Comparison of ENCODE assay signal across 10 mouse cellular contexts in genomic region chr13:55591961-55592490, GRCm38 (mm10). TPM values are rescaled to one million over a fixed set of nuclear protein-coding genes. Genes with fewer than 3 reads are reported as not detected.
DNase-seq lines count a peak whose midpoint lies in the region; ATAC-seq lines count a peak whose summit lies in the region.
"Had no signal": no experiment of that assay in that cellular context is flagged by ENCODE, and none has a peak within 500 bp of the region (broad histone marks: within the 10 kb centered on the region; RNA-seq: fewer than 3 reads in every experiment).

No protein-coding gene starts in this region.

- ATAC-seq in heart, embryonic 13.5 days (ENCODE audit: extremely low read depth, insufficient number of reproducible peaks, low FRiP score, low TSS enrichment), result no peak
- ATAC-seq in midbrain, embryonic 12.5 days (ENCODE audit: low FRiP score, low read depth), result peak; percentile 17; the same call in 1 of the 2 replicates

- H3K9me3 ChIP-seq in heart, embryonic 13.5 days, result no peaks in the 10 kb centered on the region
- H3K9me3 ChIP-seq in midbrain, embryonic 12.5 days, result no peaks in the 10 kb centered on the region

- WGBS in heart, embryonic 13.5 days, result 63% methylated on average over 4 of the region's 4 CpGs
- WGBS in midbrain, embryonic 12.5 days, result 81% methylated on average over 4 of the region's 4 CpGs

- peaks cover 30% of the 10 kb centered on the region for H3K36me3 ChIP-seq in heart, embryonic 13.5 days
- peaks cover 27% of the 10 kb centered on the region for H3K36me3 ChIP-seq in midbrain, embryonic 12.5 days

- DNase-seq in heart, postnatal 25 days (ENCODE audit: low spot score), result no peak
- peak; percentile 86 for DNase-seq in ZHBTc4 (ENCODE audit: low read depth, low spot score)
- DNase-seq in kidney, adult 9 months, result peak; percentile 36
- no peak for DNase-seq in urinary bladder, adult 18-20 months (ENCODE audit: low spot score in 2 of 2)
- no peak for DNase-seq in spleen, postnatal 4 days (ENCODE audit: low spot score in 2 of 2)
- no peak for DNase-seq in adrenal gland, postnatal 14 days
- DNase-seq: gastrocnemius, postnatal 25 days had no signal

- peaks cover 10% of the 10 kb centered on the region; the same call in 1 of the 2 replicates for H3K27me3 ChIP-seq in heart, embryonic 13.5 days (replicated peaks)
- H3K27me3 ChIP-seq in midbrain, embryonic 12.5 days, result peaks cover 10% of the 10 kb centered on the region; the same call in 1 of the 2 replicates

- H3K9ac ChIP-seq in heart, embryonic 13.5 days, result no peak overlapping the region
- H3K9ac ChIP-seq in midbrain, embryonic 12.5 days (replicated peaks), result no peak overlapping the region

- intact Hi-C loops in heart, postnatal 25 days (cut with DNase I), result loop anchor here (2.0 kb wide), 1 partner anchor 19 kb away; the partner anchor contains the start of gene Tmed9

- H3K4me3 ChIP-seq in heart, embryonic 13.5 days, result 0 out of 2 replicates have a peak overlapping the region, but pooled peaks have one; percentile 87
- no peak overlapping the region for H3K4me3 ChIP-seq in midbrain, embryonic 12.5 days

- peaks cover 12% of the 10 kb centered on the region for H3K4me1 ChIP-seq in heart, embryonic 13.5 days
- H3K4me1 ChIP-seq in midbrain, embryonic 12.5 days, result peaks cover 12% of the 10 kb centered on the region

- H3K27ac ChIP-seq in heart, embryonic 13.5 days (replicated peaks), result no peak overlapping the region
- no peak overlapping the region for H3K27ac ChIP-seq in midbrain, embryonic 12.5 days (replicated peaks)
- H3K27ac ChIP-seq: kidney, postnatal 0 days had no signal

- H3K4me2 ChIP-seq in heart, embryonic 13.5 days, result no peak overlapping the region; the same call in 1 of the 2 replicates
- H3K4me2 ChIP-seq in midbrain, embryonic 12.5 days (replicated peaks), result no peak overlapping the region

RNA-seq across cellular contexts. Expression of gene B4galt7, which starts 7.7 kb away (rescaled TPM):
- polyA plus RNA-seq in heart, embryonic 13.5 days (2015; fragmentation: Nextera tagmentation; extraction: Ambion mirVana), result 20.6 and 21.2 TPM in 2 replicates
- total RNA-seq in heart, postnatal 25 days (2021), result 10 to 100 TPM in 1 of 2 experiments, 1 to 10 TPM in 1; 9.6 to 10.4 TPM
- 40.4 and 41.9 TPM in 2 replicates for polyA plus RNA-seq in midbrain, embryonic 12.5 days (2016; fragmentation: Nextera tagmentation; extraction: Ambion mirVana)
- total RNA-seq in adrenal gland, postnatal 14 days (2021), result 11.6 and 15.4 TPM in 2 replicates

RNA-seq across cellular contexts. Expression of gene Tmed9, which starts 18.5 kb away (rescaled TPM):
- 102 and 121 TPM in 2 replicates for polyA plus RNA-seq in heart, embryonic 13.5 days (2015; fragmentation: Nextera tagmentation; extraction: Ambion mirVana)
- 10 to 100 TPM; 86.3 to 94.2 TPM for total RNA-seq in heart, postnatal 25 days (2021)
- polyA plus RNA-seq in midbrain, embryonic 12.5 days (2016; fragmentation: Nextera tagmentation; extraction: Ambion mirVana), result 105 and 108 TPM in 2 replicates
- total RNA-seq in adrenal gland, postnatal 14 days (2021), result 145 and 156 TPM in 2 replicates

RNA-seq across cellular contexts. Expression of gene Fam193b, which starts 21.1 kb away (rescaled TPM):
- polyA plus RNA-seq in heart, embryonic 13.5 days (2015; fragmentation: Nextera tagmentation; extraction: Ambion mirVana), result 19.9 and 23.7 TPM in 2 replicates
- total RNA-seq in heart, postnatal 25 days (2021), result 10 to 100 TPM; 18.3 to 19.0 TPM
- polyA plus RNA-seq in midbrain, embryonic 12.5 days (2016; fragmentation: Nextera tagmentation; extraction: Ambion mirVana), result 67.2 and 67.7 TPM in 2 replicates
- 42.5 and 50.2 TPM in 2 replicates for total RNA-seq in adrenal gland, postnatal 14 days (2021)

RNA-seq across cellular contexts. Expression of gene Caml, which starts 30.8 kb away (rescaled TPM):
- polyA plus RNA-seq in heart, embryonic 13.5 days (2015; fragmentation: Nextera tagmentation; extraction: Ambion mirVana), result 30.9 and 36.8 TPM in 2 replicates
- 10 to 100 TPM; 11.5 to 12.1 TPM for total RNA-seq in heart, postnatal 25 days (2021)
- 68.0 and 73.9 TPM in 2 replicates for polyA plus RNA-seq in midbrain, embryonic 12.5 days (2016; fragmentation: Nextera tagmentation; extraction: Ambion mirVana)
- total RNA-seq in adrenal gland, postnatal 14 days (2021), result 25.4 and 27.9 TPM in 2 replicates

RNA-seq across cellular contexts. Expression of gene Ddx46, which starts 42.8 kb away (rescaled TPM):
- polyA plus RNA-seq in heart, embryonic 13.5 days (2015; fragmentation: Nextera tagmentation; extraction: Ambion mirVana), result 18.7 and 18.8 TPM in 2 replicates
- 10 to 100 TPM; 18.9 to 23.5 TPM for total RNA-seq in heart, postnatal 25 days (2021)
- 41.7 and 43.0 TPM in 2 replicates for polyA plus RNA-seq in midbrain, embryonic 12.5 days (2016; fragmentation: Nextera tagmentation; extraction: Ambion mirVana)
- total RNA-seq in adrenal gland, postnatal 14 days (2021), result 35.1 and 41.8 TPM in 2 replicates

Comparison
In these comparisons a context has a peak if more than half of its experiments do, and no peak if none do; other contexts are left out.
1. DNase-seq: peak in ZHBTc4 (single experiment) and kidney, adult 9 months (single experiment); none in heart, postnatal 25 days (single experiment), urinary bladder, adult 18-20 months (0 of 2), spleen, postnatal 4 days (0 of 2) and adrenal gland, postnatal 14 days (single experiment).